Mouse (Mus musculus) urinary bladder, adult 18-20 months (tissue): ENCODE measurements around the gene Ccdc137.

Experiments
- DNase-seq, 2 experiments: peaks; one replicate each; pipeline ENCODE4 v3.0.0; 2022; ENCODE audit warnings: low spot score in 2 of 2, mixed read lengths in 2 of 2

The Ccdc137 gene

DNA sequence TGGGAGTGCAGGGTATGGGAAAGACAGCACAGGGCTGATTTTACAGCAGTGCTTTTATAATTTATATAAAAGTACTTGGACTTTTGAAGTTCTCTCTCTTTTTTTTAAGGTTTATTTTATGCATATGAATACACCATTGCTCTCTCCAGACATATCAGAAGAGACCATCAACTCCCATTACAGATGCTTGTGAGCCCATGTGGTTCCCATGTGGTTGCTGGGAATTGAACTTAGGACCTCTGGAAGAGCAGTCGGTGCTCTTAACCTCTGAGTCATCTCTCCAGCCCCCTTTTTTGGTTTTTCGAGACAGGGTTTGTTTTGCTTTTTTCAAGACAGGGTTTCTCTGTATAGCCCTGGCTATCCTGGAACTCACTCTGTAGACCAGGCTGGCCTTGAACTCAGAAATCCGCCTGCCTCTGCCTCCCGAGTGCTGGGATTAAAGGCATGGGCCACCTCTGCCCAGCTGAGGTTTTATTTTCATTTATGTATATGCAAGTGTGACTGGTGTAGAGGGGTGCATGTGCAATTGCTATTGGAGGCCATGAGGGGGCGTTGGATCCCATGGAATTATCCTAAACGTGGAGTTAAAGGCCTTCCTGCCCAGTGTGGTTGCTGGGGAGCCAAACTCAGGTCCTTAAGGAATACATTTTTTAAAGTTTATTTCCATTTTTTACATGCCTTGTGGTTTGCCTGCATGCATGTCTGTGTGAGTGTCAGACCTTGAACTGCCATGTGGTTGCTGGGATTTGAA lies 1.1 kb downstream of the Ccdc137 start:
- DNase-seq, result no peak

DNA sequence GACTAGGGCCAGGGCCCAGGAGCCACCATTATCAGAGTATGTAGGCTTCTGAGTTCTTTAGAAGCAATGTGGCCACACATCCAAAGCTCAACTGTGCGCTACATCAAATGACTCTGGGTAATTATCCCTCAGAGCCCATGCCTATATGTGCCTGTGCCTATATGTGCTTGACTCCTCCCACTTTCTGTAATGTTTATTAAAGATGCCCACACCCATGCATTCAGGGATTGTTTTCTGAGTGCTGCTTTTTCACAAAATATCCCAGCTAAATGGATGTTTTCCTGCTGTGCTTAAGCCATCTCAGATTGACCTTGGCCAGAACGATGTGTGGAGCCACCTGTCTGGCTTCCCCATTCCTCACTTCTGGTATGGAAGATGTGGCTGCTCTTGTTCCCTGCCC lies 5.6 kb downstream of the Ccdc137 start:
- DNase-seq, result no peak

- DNase-seq, result no peak
Measured at GRCm38 (mm10) chr11:120464365-120464764, 6.5 kb downstream of the Ccdc137 start.

DNA sequence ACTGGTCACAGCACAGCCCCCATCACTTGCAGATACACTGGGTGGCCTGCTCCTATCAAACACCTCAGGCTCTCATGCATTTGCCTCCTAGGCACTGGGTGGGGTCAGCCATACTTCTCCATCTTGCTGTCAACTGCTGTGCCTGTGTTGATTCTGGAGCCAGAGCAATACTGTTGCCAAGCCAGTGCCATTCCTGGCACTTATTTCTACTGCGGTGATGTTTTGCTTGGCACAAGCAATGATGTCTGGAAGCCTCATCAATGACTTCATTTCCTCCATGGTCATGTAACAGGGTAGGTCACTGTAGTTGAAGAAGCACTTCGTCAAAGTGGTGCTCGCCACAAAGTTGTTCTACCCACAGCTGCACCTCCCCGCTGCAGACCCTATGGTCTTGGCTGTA lies 7.6 kb downstream of the Ccdc137 start:
- DNase-seq, result no peak

DNA sequence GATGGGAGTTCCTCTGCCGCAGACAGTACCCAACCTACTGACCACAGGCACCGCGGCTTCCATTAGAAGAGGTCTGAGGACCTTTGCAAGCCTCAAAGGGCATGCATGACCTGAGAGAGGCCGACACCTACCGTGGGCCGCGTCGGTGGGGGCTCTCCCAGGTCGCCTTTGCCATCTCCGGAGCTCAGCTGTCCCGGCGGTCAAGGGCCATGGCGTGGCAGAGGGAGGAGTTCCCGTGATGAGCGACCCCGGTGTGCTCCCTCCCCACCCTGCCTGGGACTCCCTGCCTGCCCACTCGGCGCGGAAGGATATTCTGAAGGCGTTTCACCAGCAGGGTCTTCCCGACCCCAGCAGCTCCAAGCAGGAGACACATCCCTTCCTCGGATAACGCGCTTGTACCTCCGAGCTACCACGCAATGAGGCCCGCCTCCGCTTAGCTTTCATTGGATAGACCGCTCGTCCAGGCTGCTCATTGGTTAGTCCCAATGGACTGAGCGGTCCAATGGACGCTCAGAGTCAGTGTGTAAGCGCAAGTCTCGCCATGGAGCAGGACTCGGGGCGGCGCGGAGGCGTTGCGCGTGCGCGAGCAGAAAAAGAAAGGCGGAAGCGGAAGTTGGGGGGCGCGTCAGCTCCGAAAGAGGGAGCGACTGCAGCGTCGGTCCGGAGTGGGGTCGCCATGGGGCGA lies 9.3 kb downstream of the Ccdc137 start, which contains the start of gene Arl16:
Gene Arl16, minus strand, starts transcription at position 557 of the 685 bp plus-strand sequence.
- peak; percentile 82 to 92 for DNase-seq

GRCm38 (mm10) chr11:120467736-120468092 lies 9.8 kb downstream of the Ccdc137 start:
- DNase-seq, result no peak

DNA sequence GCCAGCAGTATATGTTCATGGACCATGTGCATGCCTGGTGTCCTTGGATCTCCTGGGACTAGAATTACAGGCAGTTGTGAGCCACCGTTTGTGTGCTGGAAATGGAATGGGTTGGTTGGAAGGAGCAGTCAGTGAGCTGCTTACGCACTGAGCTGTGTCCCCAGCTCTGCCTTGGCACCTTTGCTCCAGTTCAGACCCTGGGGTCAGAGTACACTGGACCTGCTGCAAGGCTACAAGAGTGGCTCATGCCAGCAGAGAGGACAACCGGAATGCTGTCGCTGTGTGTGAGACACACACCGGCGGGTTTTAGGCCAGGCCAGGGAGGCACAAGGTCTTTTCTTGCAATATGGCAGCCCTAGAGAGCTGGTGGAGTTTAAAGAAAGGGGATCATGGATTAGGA lies 14.1 kb downstream of the Ccdc137 start:
- no peak for DNase-seq

DNA sequence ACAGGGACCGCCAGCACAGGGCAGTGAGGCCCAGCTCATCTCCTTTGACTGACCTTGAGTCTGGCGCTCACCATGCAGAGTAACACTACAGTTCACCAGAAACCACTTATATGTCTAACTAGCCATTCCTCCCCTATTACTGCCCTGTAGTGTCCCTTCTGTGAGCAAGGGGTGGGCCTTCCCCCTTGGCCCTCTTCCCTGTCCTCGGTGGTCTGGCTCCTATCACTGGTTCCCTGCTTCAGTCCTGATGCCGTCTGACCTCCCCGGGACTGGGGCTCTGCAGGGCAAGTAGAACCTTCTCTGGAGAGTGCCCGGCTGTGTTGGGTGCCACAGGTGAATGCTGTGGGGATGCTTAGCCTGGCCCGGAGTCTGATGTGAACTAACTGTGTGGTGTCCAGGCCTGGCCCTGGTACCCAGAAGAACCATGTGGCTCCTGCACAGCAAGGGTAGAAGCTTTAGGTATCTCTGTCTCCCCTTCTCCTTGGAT lies 25.6 kb downstream of the Ccdc137 start:
- no peak for DNase-seq

GRCm38 (mm10) chr11:120484265-120484981 lies 26.5 kb downstream of the Ccdc137 start, which contains the start of gene Mrpl12:
Mrpl12 (plus strand) TSS chr11:120484613.
- DNase-seq, result peak; percentile 82 to 84

DNA sequence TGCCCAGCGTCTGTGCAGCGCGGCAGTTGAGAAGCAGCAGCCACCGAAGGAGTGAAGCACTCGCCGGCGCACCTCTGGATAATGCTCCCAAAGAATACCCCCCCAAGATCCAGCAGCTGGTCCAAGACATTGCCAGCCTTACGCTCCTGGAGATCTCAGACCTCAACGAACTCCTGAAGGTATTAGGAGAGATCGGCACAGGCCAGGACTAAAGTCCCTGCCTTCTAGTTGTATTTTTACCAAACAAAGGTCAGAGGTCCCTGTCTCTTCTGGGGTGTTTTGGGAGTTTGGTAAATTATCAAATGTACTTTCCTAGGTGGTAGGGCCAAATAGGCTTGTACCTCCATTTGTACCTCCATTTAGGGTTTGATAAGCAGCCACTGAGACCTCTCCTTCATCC lies 27.3 kb downstream of the Ccdc137 start:
- DNase-seq, result no peak

DNA sequence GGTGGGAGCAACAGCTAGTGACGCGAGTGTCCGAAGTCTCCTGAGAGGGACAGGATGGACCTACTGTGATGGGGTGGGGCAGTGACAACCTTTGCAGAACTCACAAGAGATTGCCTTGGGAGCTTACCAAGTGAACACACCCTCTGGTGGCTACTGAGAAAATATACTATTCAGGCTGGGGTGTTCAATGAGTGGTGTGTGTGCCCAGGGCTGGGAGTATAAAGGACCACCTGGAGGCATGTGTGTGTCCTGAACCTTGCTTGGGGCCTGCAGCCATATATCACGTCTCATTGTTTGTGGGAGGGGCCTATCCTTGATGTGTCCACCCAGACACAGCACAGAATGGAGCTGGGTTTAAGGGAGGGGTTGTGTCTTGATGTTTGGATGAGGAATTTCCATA lies 30.6 kb downstream of the Ccdc137 start:
- DNase-seq, result no peak

- DNase-seq, result peak; percentile 39 to 72
Measured at GRCm38 (mm10) chr11:120489054-120489761, 31.3 kb downstream of the Ccdc137 start.

DNA sequence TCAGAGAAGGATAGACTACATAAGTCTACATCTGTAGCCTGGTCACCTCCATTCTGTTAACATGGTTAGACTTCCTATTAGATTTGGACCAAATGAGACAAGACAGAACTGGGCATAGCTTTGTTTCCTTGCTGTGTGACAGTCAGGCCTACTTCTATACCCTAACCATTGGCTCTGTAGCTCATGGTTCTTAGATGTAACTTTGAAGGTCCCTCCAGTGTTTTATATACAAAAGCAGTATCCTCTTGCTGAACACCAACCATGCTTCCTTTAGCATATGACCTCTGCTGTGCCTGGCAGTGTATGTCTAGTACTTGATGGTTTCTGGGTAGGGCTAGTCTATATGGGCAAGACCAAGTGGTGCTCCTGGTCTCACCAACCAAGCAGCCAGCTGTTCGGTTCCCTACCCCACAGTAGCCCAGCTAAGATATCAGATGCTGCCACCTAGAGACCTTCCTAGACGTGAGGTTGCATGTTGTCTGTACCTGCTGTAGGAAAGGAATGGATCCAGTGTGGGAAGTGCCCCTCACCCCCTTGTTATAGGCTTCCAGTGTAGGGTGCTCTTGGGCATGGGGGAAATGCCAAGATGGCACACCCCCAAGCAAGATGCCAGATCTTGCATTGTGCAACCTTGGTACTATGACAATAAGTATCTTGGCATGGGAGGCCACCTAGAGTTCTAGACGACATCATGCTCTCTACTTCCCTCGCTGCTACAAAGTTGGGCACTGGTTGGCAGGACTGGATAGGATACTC lies 32.6 kb downstream of the Ccdc137 start:
- DNase-seq, result no peak

GRCm38 (mm10) chr11:120491317-120492023 lies 33.6 kb downstream of the Ccdc137 start, which contains the start of gene Slc25a10:
Slc25a10 (plus strand) TSS chr11:120491840.
- DNase-seq, result peak; percentile 81 to 85

- DNase-seq, result no peak
Measured at GRCm38 (mm10) chr11:120492024-120492877, 34.3 kb downstream of the Ccdc137 start.

DNA sequence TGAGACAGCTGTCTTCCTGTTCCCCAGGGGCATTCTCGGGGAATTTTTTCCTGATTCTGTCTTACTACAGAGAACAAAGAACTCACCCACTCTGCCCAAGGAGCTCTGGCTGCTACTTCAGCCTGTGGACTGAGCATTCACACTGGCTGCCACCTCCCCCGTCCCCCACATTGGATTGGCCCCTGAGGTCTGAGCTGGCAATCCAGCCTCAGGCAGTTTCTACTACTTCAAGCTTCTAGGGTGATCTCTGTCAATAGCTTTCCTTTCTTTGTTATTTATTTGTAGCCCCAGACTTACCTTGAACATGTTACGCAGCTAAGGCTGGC lies 34.9 kb downstream of the Ccdc137 start:
- DNase-seq, result no peak

GRCm38 (mm10) chr11:120493351-120493750 lies 35.4 kb downstream of the Ccdc137 start:
- no peak for DNase-seq

DNA sequence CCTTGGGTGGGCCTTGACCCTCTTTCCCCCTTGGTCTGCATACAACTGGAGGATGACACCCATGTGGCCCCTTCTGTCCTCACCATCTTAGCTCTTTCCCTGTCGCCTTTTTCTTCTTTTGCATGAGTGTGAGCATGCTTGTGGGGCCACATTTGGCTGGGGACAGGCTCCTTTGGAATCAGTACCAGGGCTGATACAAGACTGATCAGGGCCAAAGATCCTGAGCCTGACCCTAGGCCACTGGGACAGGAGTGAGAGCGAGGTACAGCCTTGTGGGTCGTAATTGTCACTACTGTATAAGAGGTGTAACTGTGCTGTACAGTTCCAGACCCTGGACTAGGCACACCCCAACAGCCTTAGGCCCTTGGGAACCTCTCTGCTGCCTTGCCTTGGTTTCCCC lies 36.0 kb downstream of the Ccdc137 start:
- DNase-seq, result no peak

DNA sequence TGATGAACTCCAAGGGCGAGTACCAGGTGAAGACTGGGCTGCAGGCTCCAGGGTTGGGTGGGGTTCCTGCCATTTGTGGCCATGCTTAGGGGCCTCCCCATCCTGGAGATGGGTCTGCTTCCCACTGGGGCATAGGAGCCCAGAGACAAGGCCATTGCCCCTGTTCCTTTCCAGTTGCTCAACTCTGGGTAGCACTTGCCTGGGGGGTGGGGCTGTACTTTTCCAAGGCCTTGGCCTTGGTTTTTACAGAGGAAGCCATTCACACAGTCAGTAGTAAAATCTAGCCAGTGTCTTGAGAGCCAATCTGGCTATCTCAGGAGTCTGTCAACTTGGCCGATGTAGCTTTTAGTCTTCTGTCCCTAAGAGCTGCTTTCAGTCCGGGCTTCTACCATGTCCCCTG lies 39.5 kb downstream of the Ccdc137 start:
- no peak for DNase-seq

DNA sequence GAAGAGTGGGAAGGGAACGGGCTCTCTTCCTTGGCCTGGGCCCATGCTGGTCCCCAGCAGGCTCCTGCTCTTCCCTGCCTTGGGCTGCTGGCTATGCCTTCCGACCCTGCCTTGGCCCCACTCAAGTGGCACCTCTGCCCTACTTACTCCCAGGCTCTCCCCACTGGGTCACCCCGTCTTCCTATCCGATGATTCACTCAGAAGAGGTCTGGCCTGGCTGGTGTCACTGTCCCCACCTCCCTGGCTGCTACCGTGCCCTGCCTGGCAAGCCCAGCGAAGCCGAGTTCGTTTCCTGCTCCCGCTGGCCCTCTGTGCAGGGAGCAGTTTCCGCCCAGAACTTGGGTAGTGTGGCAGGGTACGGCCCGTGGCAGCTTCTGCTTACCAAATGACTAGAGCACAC lies 40.3 kb downstream of the Ccdc137 start:
- no peak for DNase-seq
